Mouse (Mus musculus) thymus, postnatal 4 days (tissue): ENCODE data around the gene Stk31.
"Not testable (repeated sequence)": the region's sequence is repeated elsewhere in the genome, so short reads cannot be mapped to it uniquely, and the experiment has no call there.

Experiments
- DNase-seq: peaks from one replicate; pipeline ENCODE4 v3.0.0; 2021

The Stk31 gene

GRCm38 (mm10) chr6:49395316-49395715, at the start of gene Stk31:
Gene Stk31 (plus strand): TSS chr6:49395604.
- DNase-seq, result peak; percentile 12

- no peak for DNase-seq
Observed at GRCm38 (mm10) chr6:49349826-49350225, 45.6 kb upstream of the Stk31 start.

GRCm38 (mm10) chr6:49354613-49355012, 40.8 kb upstream of the Stk31 start:
- no peak for DNase-seq

GRCm38 (mm10) chr6:49355171-49355570, 40.2 kb upstream of the Stk31 start:
- no peak for DNase-seq

GRCm38 (mm10) chr6:49360420-49360819, 35.0 kb upstream of the Stk31 start:
- DNase-seq, result no peak

- peak; percentile 97 for DNase-seq
Observed at GRCm38 (mm10) chr6:49367159-49368054, 28.0 kb upstream of the Stk31 start, which contains the start of gene Fam221a. Gene Fam221a (plus strand): TSS chr6:49367739.

- peak; percentile 11 for DNase-seq
Observed at GRCm38 (mm10) chr6:49368212-49368611, 27.2 kb upstream of the Stk31 start.

- DNase-seq, result no peak
Observed at GRCm38 (mm10) chr6:49372705-49373104, 22.7 kb upstream of the Stk31 start.

- DNase-seq, result no peak
Observed at GRCm38 (mm10) chr6:49373943-49374342, 21.5 kb upstream of the Stk31 start.

- no peak for DNase-seq
Observed at GRCm38 (mm10) chr6:49378328-49378727, 17.1 kb upstream of the Stk31 start.

- DNase-seq, result no peak
Observed at GRCm38 (mm10) chr6:49394276-49394675, 1.1 kb upstream of the Stk31 start.

- peak; percentile 58 for DNase-seq
Observed at GRCm38 (mm10) chr6:49397466-49397865, 2.1 kb downstream of the Stk31 start.

GRCm38 (mm10) chr6:49398365-49398764, 3.0 kb downstream of the Stk31 start:
- no peak for DNase-seq

GRCm38 (mm10) chr6:49410830-49411229, 15.4 kb downstream of the Stk31 start:
- DNase-seq, result no peak

GRCm38 (mm10) chr6:49412967-49413366, 17.6 kb downstream of the Stk31 start:
- DNase-seq, result not testable (repeated sequence)

GRCm38 (mm10) chr6:49415971-49416370, 20.6 kb downstream of the Stk31 start:
- no peak for DNase-seq

GRCm38 (mm10) chr6:49437306-49437705, 41.9 kb downstream of the Stk31 start:
- no peak for DNase-seq

- no peak for DNase-seq
Observed at GRCm38 (mm10) chr6:49458112-49458511, 62.7 kb downstream of the Stk31 start.

- no peak for DNase-seq
Observed at GRCm38 (mm10) chr6:49483205-49483604, 87.8 kb downstream of the Stk31 start.

GRCm38 (mm10) chr6:49491526-49491925, 96.1 kb downstream of the Stk31 start:
- DNase-seq, result no peak

- peak; percentile 82 for DNase-seq
Observed at GRCm38 (mm10) chr6:49519053-49519452, 123.6 kb downstream of the Stk31 start.
